Mouse (Mus musculus) brown adipose tissue, adult 24 weeks (tissue): ENCODE measurements around the gene Kctd19. TPM values are rescaled to one million over a fixed set of nuclear protein-coding genes. Genes with fewer than 3 reads are reported as not detected.

Experiments used
- H3K27ac ChIP-seq: fragments of 200-500 bp; replicated peaks from 2 replicates; pipeline ENCODE4 v1.5.1; 2012; ENCODE audit warnings: low read depth, mild to moderate bottlenecking, low read length
- H3K4me1 ChIP-seq: fragments of 200-500 bp; 2 replicates; pipeline ENCODE4 v1.6.1; 2012; ENCODE audit warnings: low read length, mixed read lengths; ENCODE audit not compliant: control insufficient read depth, insufficient read depth, insufficient read length
- H3K4me3 ChIP-seq: fragments of 200-500 bp; 2 replicates; pipeline ENCODE4 v1.5.1; 2012; ENCODE audit warnings: low read depth, mild to moderate bottlenecking, low read length, moderate library complexity; ENCODE audit not compliant: insufficient read depth
- polyA plus RNA-seq: library from polyadenylated mRNA; stranded (reverse); fragments of >200 nt; gene quantifications from 2 replicates; pipeline ENCODE4 v1.2.4, GENCODE M21; 2012; ENCODE audit not compliant: missing spikeins, insufficient read depth, insufficient read length

Kctd19 gene
- polyA plus RNA-seq, 1 experiment, result not detected

DNA sequence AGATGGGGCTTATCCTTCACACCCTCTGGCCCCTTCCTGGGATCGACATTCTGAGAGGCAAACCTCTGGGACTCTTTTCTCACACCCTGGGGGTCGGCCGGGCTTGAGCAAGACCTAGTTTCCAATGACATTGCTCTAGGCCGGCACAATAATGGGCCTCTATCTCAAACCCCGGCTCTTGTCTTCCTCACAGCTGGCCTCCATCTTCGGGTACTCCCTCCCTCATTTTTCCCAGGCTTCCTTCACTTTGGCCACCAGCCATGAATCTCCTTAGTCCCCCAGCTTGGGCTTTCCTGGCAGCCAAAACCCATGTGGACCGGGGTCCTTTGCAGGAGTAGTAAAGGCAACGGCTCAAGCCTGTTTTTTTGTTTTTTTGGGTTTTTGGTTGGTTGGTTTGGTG lies 71.9 kb downstream of the Kctd19 start:
- Histone ChIP-seq H3K4me3 (no peak overlapping the region), H3K27ac (0 out of 2 replicates have a peak overlapping the region, but pooled peaks have one; percentile 27), H3K4me1 (peaks cover 38% of the 10 kb centered on the region)

DNA sequence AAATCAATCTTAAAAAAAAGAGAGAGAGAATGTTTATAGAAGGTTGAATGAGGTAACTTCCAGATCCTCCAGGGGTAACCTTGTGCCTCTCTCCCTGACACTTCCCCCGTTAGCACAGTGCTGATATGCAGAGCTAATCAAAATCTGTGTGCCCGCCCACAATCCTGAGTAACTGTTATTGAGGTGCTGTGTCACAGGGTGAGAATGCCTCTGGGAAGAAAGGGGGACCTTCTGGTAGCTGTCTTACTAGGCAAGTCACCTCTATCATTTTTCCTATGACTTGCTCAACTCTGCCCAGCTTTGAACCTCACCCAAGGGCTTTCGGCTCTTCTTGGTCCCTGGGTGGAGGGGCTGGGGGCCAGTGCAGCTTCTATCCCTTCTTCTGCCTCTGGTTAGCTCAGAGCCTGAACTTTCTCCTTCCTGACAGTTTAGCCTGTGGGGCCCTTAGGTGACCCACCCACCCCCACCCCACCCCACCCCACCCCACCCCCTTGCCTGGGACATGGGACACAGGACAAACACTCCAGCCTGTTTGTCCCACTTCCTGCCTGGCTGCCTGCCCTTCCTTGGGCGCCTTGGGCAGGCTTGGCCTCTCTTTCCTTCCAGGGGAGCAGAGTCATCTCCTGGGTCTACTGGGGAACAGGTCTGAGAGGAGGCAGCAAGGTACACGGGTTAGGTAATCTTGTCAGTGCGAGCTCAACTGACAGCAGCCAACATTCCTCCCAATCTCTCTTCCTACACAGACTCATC lies 73.2 kb downstream of the Kctd19 start:
- peak overlapping the region; percentile 82 for H3K27ac ChIP-seq
- H3K4me1 ChIP-seq, result peaks cover 32% of the 10 kb centered on the region
- no peak overlapping the region for H3K4me3 ChIP-seq

DNA sequence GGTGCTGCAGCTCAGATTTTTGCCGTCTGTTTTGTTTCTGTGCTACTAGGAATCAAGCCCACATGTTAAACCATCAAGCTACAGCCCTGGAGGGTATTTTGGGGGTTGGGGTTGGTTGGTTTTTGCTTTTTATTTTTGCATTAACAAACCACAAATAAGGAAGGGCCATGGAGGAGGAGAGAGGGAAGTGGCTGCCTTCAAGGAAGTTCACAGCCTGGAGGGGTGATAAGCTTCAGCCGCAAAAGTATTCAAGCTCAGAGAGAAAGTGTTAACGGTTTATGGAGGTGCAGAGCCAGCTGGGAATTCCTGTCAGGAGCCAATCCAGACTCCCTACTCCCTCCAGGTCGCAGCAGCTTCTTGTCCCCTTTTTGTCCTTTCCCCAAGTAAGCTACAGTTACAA lies 74.3 kb downstream of the Kctd19 start:
- Histone ChIP-seq H3K4me3 (no peak overlapping the region), H3K4me1 (peaks cover 22% of the 10 kb centered on the region), H3K27ac (no peak overlapping the region)

GRCm38 (mm10) chr8:105336373-105337130 lies 76.8 kb downstream of the Kctd19 start:
- Histone ChIP-seq H3K4me1 (peaks cover 21% of the 10 kb centered on the region), H3K27ac (no peak overlapping the region), H3K4me3 (no peak overlapping the region)

Other genes with a start within 250 kb of the Kctd19 start
- 14.0 and 14.7 TPM in 2 replicates for gene Cbfb, start 242.8 kb downstream of the Kctd19 start, polyA plus RNA-seq
- 15.1 and 17.8 TPM in 2 replicates for gene D230025D16Rik, start 188.4 kb downstream of the Kctd19 start, polyA plus RNA-seq
- 1.9 and 2.8 TPM in 2 replicates for gene B3gnt9, start 158.3 kb downstream of the Kctd19 start, polyA plus RNA-seq
- gene Tradd, start 148.9 kb downstream of the Kctd19 start, polyA plus RNA-seq, result 5.1 TPM in 2 replicates
- gene Fbxl8, start 148.9 kb downstream of the Kctd19 start, polyA plus RNA-seq, result 2.0 TPM in 2 replicates
- 5.0 and 6.9 TPM in 2 replicates for gene Hsf4, start 143.7 kb downstream of the Kctd19 start, polyA plus RNA-seq
- 57.4 and 71.2 TPM in 2 replicates for gene Nol3, start 137.4 kb downstream of the Kctd19 start, polyA plus RNA-seq
- 0.63 and 1.4 TPM in 2 replicates for gene 4931428F04Rik, start 123.6 kb downstream of the Kctd19 start, polyA plus RNA-seq
- gene Exoc3l, start 117.4 kb downstream of the Kctd19 start, polyA plus RNA-seq, result 0.83 and 3.3 TPM in 2 replicates
- 22.5 and 27.0 TPM in 2 replicates for gene E2f4, start 115.8 kb downstream of the Kctd19 start, polyA plus RNA-seq
- gene Elmo3, start 107.9 kb downstream of the Kctd19 start, polyA plus RNA-seq, result 1.1 and 4.7 TPM in 2 replicates
- 0.83 and 0.99 TPM in 2 replicates for gene Lrrc29, start 87.2 kb downstream of the Kctd19 start, polyA plus RNA-seq
- gene Tmem208, start 87.1 kb downstream of the Kctd19 start, polyA plus RNA-seq, result 60.5 and 72.6 TPM in 2 replicates
- gene Fhod1, start 65.5 kb downstream of the Kctd19 start, polyA plus RNA-seq, result 2.1 and 3.3 TPM in 2 replicates
- gene Slc9a5, start 64.7 kb downstream of the Kctd19 start, polyA plus RNA-seq, result 0.24 TPM in 1 of 2 replicates, not detected in the other
- gene Plekhg4, start 40.2 kb downstream of the Kctd19 start, polyA plus RNA-seq, result not detected in 2 replicates
- 0.88 and 1.0 TPM in 2 replicates for gene Lrrc36, start 69 bp upstream of the Kctd19 start, polyA plus RNA-seq
- gene Tppp3, start 58.0 kb upstream of the Kctd19 start, polyA plus RNA-seq, result 29.6 and 45.2 TPM in 2 replicates
- gene Zdhhc1, start 83.4 kb upstream of the Kctd19 start, polyA plus RNA-seq, result 8.7 and 10.2 TPM in 2 replicates
- gene Hsd11b2, start 105.3 kb upstream of the Kctd19 start, polyA plus RNA-seq, result not detected in 2 replicates
- 52.7 and 65.1 TPM in 2 replicates for gene Atp6v0d1, start 152.5 kb upstream of the Kctd19 start, polyA plus RNA-seq
- 13.4 and 14.4 TPM in 2 replicates for gene Ripor1, start 191.8 kb upstream of the Kctd19 start, polyA plus RNA-seq
- gene Ctcf, start 223.1 kb upstream of the Kctd19 start, polyA plus RNA-seq, result 18.5 and 22.9 TPM in 2 replicates
- not detected in 2 replicates for gene Agrp, start 223.9 kb upstream of the Kctd19 start, polyA plus RNA-seq